In the genomic region with DNA sequence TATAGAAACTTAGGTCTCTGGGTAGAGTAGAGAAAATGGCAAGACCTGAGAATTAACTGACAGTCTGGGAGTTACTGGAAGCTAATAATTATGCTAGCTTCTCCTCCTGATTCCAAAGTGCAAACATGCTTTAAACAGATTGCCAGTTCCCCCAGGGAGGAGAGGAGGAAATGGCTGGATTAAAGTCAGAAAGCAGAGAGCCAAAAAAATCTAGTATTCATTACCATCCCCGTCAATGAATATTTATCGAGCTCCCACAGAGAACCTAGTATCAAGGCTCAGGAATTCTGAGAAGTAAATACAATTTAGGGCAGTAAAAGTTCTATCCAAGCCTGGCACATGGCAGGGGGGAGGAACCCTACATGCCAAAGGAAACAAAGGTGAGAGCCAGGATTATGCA, we compare ENCODE assay signal across 14 mouse cellular contexts. TPM values are rescaled to one million over a fixed set of nuclear protein-coding genes. Genes with fewer than 3 reads are reported as not detected.
DNase-seq lines count a peak whose midpoint lies in the region; ATAC-seq and TF ChIP-seq lines count a peak whose summit lies in the region.
"Had no signal": no experiment of that assay in that cellular context is flagged by ENCODE, and none has a peak within 500 bp of the region (broad histone marks: within the 10 kb centered on the region; RNA-seq: fewer than 3 reads in every experiment).

No protein-coding gene starts in this region.

- H3K27me3 ChIP-seq in hindbrain, embryonic 14.5 days (ENCODE audit: control insufficient read depth, insufficient read depth, low read length): no peaks in the 10 kb centered on the region
- no peaks in the 10 kb centered on the region for H3K27me3 ChIP-seq in hindbrain, embryonic 10.5 days (ENCODE audit: insufficient read depth, poor library complexity, severe bottlenecking)
- no peaks in the 10 kb centered on the region for H3K27me3 ChIP-seq in midbrain, embryonic 13.5 days
- H3K27me3 ChIP-seq in midbrain, embryonic 11.5 days (ENCODE audit: control insufficient read depth, insufficient read depth, low read length): no peaks in the 10 kb centered on the region
- H3K27me3 ChIP-seq in kidney, postnatal 0 days (ENCODE audit: insufficient read depth, low read length): no peaks in the 10 kb centered on the region
- H3K27me3 ChIP-seq: heart, embryonic 12.5 days had no signal

- no peaks in the 10 kb centered on the region for H3K36me3 ChIP-seq in hindbrain, embryonic 14.5 days (replicated peaks; ENCODE audit: control insufficient read depth, insufficient read depth)
- H3K36me3 ChIP-seq in hindbrain, embryonic 10.5 days: no peaks in the 10 kb centered on the region
- H3K36me3 ChIP-seq in midbrain, embryonic 13.5 days: no peaks in the 10 kb centered on the region
- no peaks in the 10 kb centered on the region for H3K36me3 ChIP-seq in midbrain, embryonic 11.5 days (ENCODE audit: control insufficient read depth, insufficient read depth, low read length)
- H3K36me3 ChIP-seq in kidney, postnatal 0 days (ENCODE audit: insufficient read depth, low read length): no peaks in the 10 kb centered on the region
- H3K36me3 ChIP-seq: heart, embryonic 12.5 days had no signal

- H3K9me3 ChIP-seq in hindbrain, embryonic 14.5 days (ENCODE audit: control insufficient read depth, low read length): no peaks in the 10 kb centered on the region
- H3K9me3 ChIP-seq in hindbrain, embryonic 10.5 days: no peaks in the 10 kb centered on the region
- no peaks in the 10 kb centered on the region for H3K9me3 ChIP-seq in midbrain, embryonic 13.5 days
- H3K9me3 ChIP-seq in midbrain, embryonic 11.5 days (ENCODE audit: control insufficient read depth, low read length): no peaks in the 10 kb centered on the region
- no peaks in the 10 kb centered on the region for H3K9me3 ChIP-seq in kidney, postnatal 0 days (replicated peaks; ENCODE audit: low read length)
- H3K9me3 ChIP-seq: heart, embryonic 12.5 days had no signal

- no peak overlapping the region for H3K4me2 ChIP-seq in hindbrain, embryonic 14.5 days (replicated peaks)
- H3K4me2 ChIP-seq in midbrain, embryonic 13.5 days (replicated peaks): no peak overlapping the region
- no peak overlapping the region for H3K4me2 ChIP-seq in midbrain, embryonic 11.5 days
- no peak overlapping the region for H3K4me2 ChIP-seq in kidney, postnatal 0 days (ENCODE audit: low read length)
- H3K4me2 ChIP-seq: heart, embryonic 12.5 days; lung, embryonic 14.5 days had no signal

- DNase-seq in hindbrain, embryonic 14.5 days (ENCODE audit: low spot score): peak; percentile 42
- no peak for DNase-seq in hindbrain, embryonic 10.5 days (ENCODE audit: low spot score)
- DNase-seq in midbrain, embryonic 11.5 days (ENCODE audit: low spot score, missing footprints): no peak
- DNase-seq in kidney, postnatal 0 days (ENCODE audit: low spot score): peak; percentile 9
- peak; percentile 15 for DNase-seq in telencephalon, adult 2 months (ENCODE audit: low read depth, low spot score)
- DNase-seq in lung, postnatal 10 days: no peak
- DNase-seq: adrenal gland, adult 8-10 months; liver; lung, embryonic 14.5 days had no signal

- ATAC-seq in hindbrain, embryonic 14.5 days (ENCODE audit: low FRiP score): peak; percentile 24; the same call in 1 of the 2 replicates
- ATAC-seq in midbrain, embryonic 13.5 days: peak; percentile 45; the same call in 1 of the 2 replicates
- no peak for ATAC-seq in midbrain, embryonic 11.5 days (ENCODE audit: low FRiP score)
- ATAC-seq in kidney, postnatal 0 days (replicated peaks; ENCODE audit: low FRiP score, low read depth): no peak
- ATAC-seq: CD4-positive, CD25-positive, alpha-beta regulatory T cell, adult 4 months had no signal

- no peak overlapping the region for H3K4me3 ChIP-seq in hindbrain, embryonic 14.5 days (replicated peaks; ENCODE audit: low read length)
- no peak overlapping the region for H3K4me3 ChIP-seq in hindbrain, embryonic 10.5 days
- H3K4me3 ChIP-seq in midbrain, embryonic 13.5 days (replicated peaks): no peak overlapping the region
- H3K4me3 ChIP-seq in midbrain, embryonic 11.5 days (ENCODE audit: low read depth, low read length): no peak overlapping the region
- no peak overlapping the region for H3K4me3 ChIP-seq in kidney, postnatal 0 days (replicated peaks; ENCODE audit: low read depth, low read length)
- H3K4me3 ChIP-seq: erythroblast, embryonic 14.5 days; heart, embryonic 12.5 days; left cerebral cortex, adult 2 months had no signal

- no peak overlapping the region for H3K9ac ChIP-seq in hindbrain, embryonic 14.5 days
- no peak overlapping the region for H3K9ac ChIP-seq in midbrain, embryonic 13.5 days (replicated peaks)
- H3K9ac ChIP-seq in midbrain, embryonic 11.5 days (ENCODE audit: low read length): no peak overlapping the region
- H3K9ac ChIP-seq in kidney, postnatal 0 days (ENCODE audit: low read depth, low read length): no peak overlapping the region
- H3K9ac ChIP-seq: heart, embryonic 12.5 days; lung, embryonic 14.5 days had no signal

- no peak overlapping the region for H3K27ac ChIP-seq in hindbrain, embryonic 14.5 days
- H3K27ac ChIP-seq in hindbrain, embryonic 10.5 days: no peak overlapping the region
- H3K27ac ChIP-seq in midbrain, embryonic 13.5 days: no peak overlapping the region
- no peak overlapping the region for H3K27ac ChIP-seq in midbrain, embryonic 11.5 days (ENCODE audit: low read depth, low read length)
- H3K27ac ChIP-seq in kidney, postnatal 0 days: no peak overlapping the region
- H3K27ac ChIP-seq: left cerebral cortex, adult 2 months had no signal

- 30% methylated on average over 2 of the region's 2 CpGs for WGBS in hindbrain, embryonic 14.5 days
- 43% methylated on average over 2 of the region's 2 CpGs for WGBS in hindbrain, embryonic 10.5 days
- WGBS in midbrain, embryonic 13.5 days: 27% methylated on average over 2 of the region's 2 CpGs
- WGBS in midbrain, embryonic 11.5 days: 37% methylated on average over 2 of the region's 2 CpGs
- 21% methylated on average over 2 of the region's 2 CpGs for WGBS in kidney, postnatal 0 days

- no peaks in the 10 kb centered on the region for H3K4me1 ChIP-seq in hindbrain, embryonic 14.5 days (replicated peaks; ENCODE audit: control insufficient read depth, insufficient read depth, low read length)
- H3K4me1 ChIP-seq in hindbrain, embryonic 10.5 days (replicated peaks): no peaks in the 10 kb centered on the region
- peaks cover 6% of the 10 kb centered on the region; the same call in 1 of the 2 replicates for H3K4me1 ChIP-seq in midbrain, embryonic 13.5 days (replicated peaks)
- H3K4me1 ChIP-seq in midbrain, embryonic 11.5 days (ENCODE audit: control insufficient read depth, insufficient read depth, low read length): no peaks in the 10 kb centered on the region
- H3K4me1 ChIP-seq in kidney, postnatal 0 days (replicated peaks; ENCODE audit: insufficient read depth, low read length): no peaks in the 10 kb centered on the region
- H3K4me1 ChIP-seq: heart, embryonic 12.5 days had no signal

- TF ChIP-seq CTCF in kidney, postnatal 0 days (IDR thresholded peaks at IDR 0.05; ENCODE audit: low read depth): no peak

RNA-seq across cellular contexts. Expression of a gene that starts 29.4 kb away (rescaled TPM):
- polyA plus RNA-seq in hindbrain, embryonic 14.5 days (2014; fragmentation: Nextera tagmentation; extraction: Ambion mirVana): 0.20 and 0.25 TPM in 2 replicates
- 0.09 and 0.16 TPM in 2 replicates for polyA plus RNA-seq in hindbrain, embryonic 10.5 days (2016; fragmentation: Nextera tagmentation; extraction: Ambion mirVana)
- polyA plus RNA-seq in midbrain, embryonic 13.5 days (2015; fragmentation: Nextera tagmentation; extraction: Ambion mirVana): 0.12 and 0.21 TPM in 2 replicates
- 0.16 and 0.23 TPM in 2 replicates for polyA plus RNA-seq in midbrain, embryonic 11.5 days (2014; fragmentation: Nextera tagmentation; extraction: Ambion mirVana)
- 0.21 and 0.32 TPM in 2 replicates for polyA plus RNA-seq in kidney, postnatal 0 days (2015; fragmentation: Nextera tagmentation; extraction: Ambion mirVana)
- polyA plus RNA-seq: CD4-positive, CD25-positive, alpha-beta regulatory T cell, adult 4 months had no signal

Comparison
In these comparisons a context has a peak if more than half of its experiments do, and no peak if none do; other contexts are left out.
1. ATAC-seq: peak in hindbrain, embryonic 14.5 days (single experiment) and midbrain, embryonic 13.5 days (single experiment); none in midbrain, embryonic 11.5 days (single experiment) and kidney, postnatal 0 days (single experiment).
2. DNase-seq: peak in hindbrain, embryonic 14.5 days (single experiment), kidney, postnatal 0 days (single experiment) and telencephalon, adult 2 months (single experiment); none in hindbrain, embryonic 10.5 days (single experiment), midbrain, embryonic 11.5 days (single experiment) and lung, postnatal 10 days (single experiment).